18 mouse cellular contexts compared by ENCODE assay signal in the genomic region with DNA sequence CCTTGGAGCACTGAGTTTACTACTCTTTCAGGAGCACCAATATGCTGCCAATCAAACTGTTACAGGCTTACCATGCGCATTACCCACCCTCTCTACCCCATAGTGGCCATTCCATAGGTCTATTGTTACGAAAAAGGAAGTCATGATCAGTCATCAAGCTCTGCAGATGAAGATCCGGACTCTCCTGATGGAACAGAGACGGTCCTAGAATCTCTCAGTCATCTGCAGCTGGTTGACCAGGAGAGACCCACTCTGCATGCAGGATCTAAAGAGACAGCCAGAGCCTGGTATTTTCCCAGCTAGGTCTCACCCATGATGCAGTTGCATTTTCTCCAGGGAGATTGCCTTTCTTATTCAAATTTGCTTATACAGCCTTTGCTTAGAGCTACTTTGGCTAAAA.
"Had no signal": no experiment of that assay in that cellular context is flagged by ENCODE, and none has a peak within 500 bp of the region (broad histone marks: within the 10 kb centered on the region; RNA-seq: fewer than 3 reads in every experiment).

No protein-coding gene starts in this region.

- H3K36me3 ChIP-seq: limb, embryonic 10.5 days; limb, embryonic 13.5 days; liver, embryonic 12.5 days; liver, embryonic 15.5 days; lung, embryonic 15.5 days; midbrain, embryonic 10.5 days; midbrain, embryonic 13.5 days had no signal

- H3K9ac ChIP-seq: limb, embryonic 13.5 days; liver, embryonic 12.5 days; liver, embryonic 15.5 days; lung, embryonic 15.5 days; midbrain, embryonic 13.5 days had no signal

- H3K4me3 ChIP-seq: limb, embryonic 10.5 days; limb, embryonic 13.5 days; liver, embryonic 12.5 days; liver, embryonic 15.5 days; lung, embryonic 15.5 days; megakaryocyte, embryonic 14.5 days; midbrain, embryonic 10.5 days; midbrain, embryonic 13.5 days; myocyte had no signal

- H3K4me1 ChIP-seq: limb, embryonic 10.5 days; limb, embryonic 13.5 days; liver, embryonic 12.5 days; liver, embryonic 15.5 days; lung, embryonic 15.5 days; megakaryocyte, embryonic 14.5 days; midbrain, embryonic 10.5 days; midbrain, embryonic 13.5 days had no signal

- H3K9me3 ChIP-seq: limb, embryonic 10.5 days; limb, embryonic 13.5 days; liver, embryonic 12.5 days; liver, embryonic 15.5 days; lung, embryonic 15.5 days; megakaryocyte, embryonic 14.5 days; midbrain, embryonic 10.5 days; midbrain, embryonic 13.5 days had no signal

- H3K4me2 ChIP-seq: limb, embryonic 13.5 days; liver, embryonic 12.5 days; liver, embryonic 15.5 days; lung, embryonic 15.5 days; midbrain, embryonic 13.5 days had no signal

- H3K27ac ChIP-seq: kidney, postnatal 0 days; limb, embryonic 10.5 days; limb, embryonic 13.5 days; liver, embryonic 12.5 days; liver, embryonic 15.5 days; lung, embryonic 15.5 days; midbrain, embryonic 10.5 days; midbrain, embryonic 13.5 days had no signal

- H3K27me3 ChIP-seq: liver, embryonic 15.5 days; lung, embryonic 15.5 days; midbrain, embryonic 13.5 days had no signal

- ATAC-seq: liver, embryonic 12.5 days; midbrain, embryonic 13.5 days; midbrain, embryonic 16.5 days had no signal

- DNase-seq: kidney, postnatal 25 days; liver; lung, adult 18-20 months; lung, postnatal 10 days; lung, postnatal 36 days; thymus, adult 18-20 months; thymus, postnatal 36 days had no signal
